Mouse (Mus musculus) CH12.LX (cell line): ENCODE data around the gene Slc4a2. TPM values are rescaled to one million over a fixed set of nuclear protein-coding genes. Genes with fewer than 3 reads are reported as not detected.

ENCODE experiments used
- DNase-seq: peaks from one replicate; pipeline ENCODE4 v3.0.0-alpha.2; 2013; ENCODE audit errors: extremely low read depth
- H3K27ac ChIP-seq: 2 replicates; pipeline ENCODE4 v1.5.1; 2012; ENCODE audit warnings: low read depth, mild to moderate bottlenecking, control low read depth, moderate library complexity; ENCODE audit not compliant: insufficient read depth
- H3K27me3 ChIP-seq: replicated peaks from 2 replicates; pipeline ENCODE3; 2012; ENCODE audit warnings: inconsistent platforms
- H3K36me3 ChIP-seq, 2 experiments: replicated peaks in 1 of 2; 2 replicates each; pipeline versions ENCODE3 to v1.6.1; 2012; ENCODE audit warnings: inconsistent platforms in 1 of 2, low read length in 1 of 2, mild to moderate bottlenecking in 1 of 2, mixed read lengths in 1 of 2, moderate library complexity in 1 of 2; ENCODE audit not compliant: control insufficient read depth in 1 of 2, insufficient read depth in 1 of 2
- H3K4me1 ChIP-seq, 2 experiments: 2 replicates each; pipeline ENCODE4 v1.6.1; 2012; ENCODE audit warnings: inconsistent platforms in 1 of 2, moderate library complexity in 1 of 2; ENCODE audit not compliant: insufficient read depth in 2 of 2, control insufficient read depth in 1 of 2
- H3K4me2 ChIP-seq: 2 replicates; pipeline ENCODE4 v1.6.1; 2012; ENCODE audit warnings: low read depth, mild to moderate bottlenecking, control low read depth; ENCODE audit not compliant: poor library complexity, insufficient read depth, severe bottlenecking
- H3K4me3 ChIP-seq, 3 experiments: fragments of 150-350 bp in 1 of 3; sonication (generic) in 1 of 3; replicated peaks in 1 of 3; 2 replicates each; pipeline versions ENCODE3 to v1.5.1; 2011 to 2012; ENCODE audit warnings: low read depth in 2 of 3, low read length in 2 of 3, mild to moderate bottlenecking in 2 of 3, moderate library complexity in 2 of 3, control low read depth in 1 of 3, improper control_type of control experiment in 1 of 3, inconsistent platforms in 1 of 3, mixed read lengths in 1 of 3; ENCODE audit not compliant: poor library complexity in 1 of 3
- H3K79me2 ChIP-seq: replicated peaks from 2 replicates; pipeline ENCODE4 v1.6.1; 2012; ENCODE audit warnings: mild to moderate bottlenecking, moderate library complexity; ENCODE audit not compliant: control insufficient read depth, poor library complexity, insufficient read depth, severe bottlenecking; ENCODE audit errors: extremely low read depth
- H3K9ac ChIP-seq: 2 replicates; pipeline ENCODE4 v1.6.1; 2012; ENCODE audit warnings: low read depth, mild to moderate bottlenecking, control low read depth, moderate library complexity; ENCODE audit not compliant: insufficient read depth
- H3K9me3 ChIP-seq: replicated peaks from 2 replicates; pipeline ENCODE3; 2012; ENCODE audit warnings: low read length, inconsistent platforms, mixed read lengths
- CHD1 ChIP-seq: IDR thresholded peaks from 2 replicates; pipeline ENCODE4 v1.6.1; 2012; ENCODE audit warnings: low read depth, low read length, improper control_type of control experiment, inconsistent platforms
- ETS1 ChIP-seq: conservative IDR thresholded peaks from 2 replicates; pipeline ENCODE4 v1.6.1; 2012; ENCODE audit warnings: low read depth, mild to moderate bottlenecking, inconsistent platforms, low read length, improper control_type of control experiment, moderate library complexity
- HCFC1 ChIP-seq: IDR thresholded peaks from 2 replicates; pipeline ENCODE4 v1.6.1; 2012; ENCODE audit warnings: low read depth, mild to moderate bottlenecking, inconsistent platforms, low read length, improper control_type of control experiment
- IRF4 ChIP-seq: IDR thresholded peaks from 2 replicates; pipeline ENCODE4 v1.6.1; 2014; ENCODE audit warnings: low read depth, mild to moderate bottlenecking, inconsistent platforms, low read length, improper control_type of control experiment
- JUND ChIP-seq: conservative IDR thresholded peaks from 2 replicates; pipeline ENCODE4 v1.6.1; 2011; ENCODE audit warnings: low read depth, low read length, improper control_type of control experiment
- MEF2A ChIP-seq: IDR thresholded peaks from 2 replicates; pipeline ENCODE4 v1.6.1; 2014; ENCODE audit warnings: low read depth, mild to moderate bottlenecking, inconsistent platforms, low read length, improper control_type of control experiment, borderline replicate concordance
- MXI1 ChIP-seq: IDR thresholded peaks from 2 replicates; pipeline ENCODE4 v1.6.1; 2011; ENCODE audit warnings: mild to moderate bottlenecking, low read depth, low read length, improper control_type of control experiment
- PAX5 ChIP-seq: IDR thresholded peaks from 2 replicates; pipeline ENCODE4 v1.6.1; 2012; ENCODE audit warnings: low read length, inconsistent platforms, mixed read lengths
- POLR2AphosphoS2 ChIP-seq: IDR thresholded peaks from 2 replicates; pipeline ENCODE4 v1.6.1; 2011; ENCODE audit warnings: low read depth, low read length, improper control_type of control experiment
- RCOR1 ChIP-seq: conservative IDR thresholded peaks from 2 replicates; pipeline ENCODE4 v1.6.1; 2012; ENCODE audit warnings: low read depth, mild to moderate bottlenecking, inconsistent platforms, low read length, improper control_type of control experiment
- SIN3A ChIP-seq: IDR thresholded peaks from 2 replicates; pipeline ENCODE4 v1.6.1; 2012; ENCODE audit warnings: low read length, improper control_type of control experiment, inconsistent platforms
- SMC3 ChIP-seq: IDR thresholded peaks from 2 replicates; pipeline ENCODE4 v1.6.1; 2011; ENCODE audit warnings: low read depth, low read length, improper control_type of control experiment
- TBP ChIP-seq: conservative IDR thresholded peaks from 2 replicates; pipeline ENCODE4 v1.6.1; 2011; ENCODE audit warnings: low read depth, low read length, improper control_type of control experiment
- TCF12 ChIP-seq: IDR thresholded peaks from 2 replicates; pipeline ENCODE4 v1.6.1; 2014; ENCODE audit warnings: low read depth, mild to moderate bottlenecking, inconsistent platforms, low read length, improper control_type of control experiment
- UBTF ChIP-seq: IDR thresholded peaks from 2 replicates; pipeline ENCODE4 v1.6.1; 2012; ENCODE audit warnings: low read depth, mild to moderate bottlenecking, inconsistent platforms, low read length, improper control_type of control experiment, moderate library complexity
- USF2 ChIP-seq: conservative IDR thresholded peaks from 2 replicates; pipeline ENCODE4 v1.6.1; 2011; ENCODE audit warnings: low read depth, low read length, improper control_type of control experiment
- ZKSCAN1 ChIP-seq: IDR thresholded peaks from 2 replicates; pipeline ENCODE4 v1.6.1; 2012; ENCODE audit warnings: low read depth, inconsistent platforms, low read length, improper control_type of control experiment, borderline replicate concordance
- ZNF384 ChIP-seq: IDR thresholded peaks from 2 replicates; pipeline ENCODE4 v1.6.1; 2012; ENCODE audit warnings: low read depth, low read length, improper control_type of control experiment, inconsistent platforms
- dilution Hi-C: fragments of 300-500 bp; cut with MboI; formaldehyde crosslinking; loops from 2 replicates; pipeline ENCODE4 v1.14.3; 2020; ENCODE audit warnings: low sequenced_read_pairs; ENCODE audit not compliant: extremely low pct_unique_long_range_greater_than_20kb, extremely low pct_ligation_motif_present
- in situ Hi-C: fragments of 300-500 bp; cut with MboI; formaldehyde crosslinking; loops from 3 replicates; pipeline ENCODE4 v1.14.3; 2019; ENCODE audit warnings: low sequenced_read_pairs, low pct_ligation_motif_present, low pct_unique_long_range_greater_than_20kb, mixed read lengths
- polyA plus RNA-seq: library from polyadenylated mRNA; unstranded; fragments of >175 nt; gene quantifications from 2 replicates; pipeline ENCODE4 v1.2.1, GENCODE M21; 2012; ENCODE audit warnings: low read depth; ENCODE audit not compliant: insufficient read length
- total RNA-seq, 2 experiments: library from RNA; depleted of rRNA; stranded (reverse); fragments of 300-350 nt in 1 of 2; fragments of >200 nt in 1 of 2; gene quantifications; 2 replicates each; pipeline ENCODE4 v1.2.3; 2012 to 2014

Gene Slc4a2
- total and polyA plus RNA-seq, 3 experiments: 12.9 to 27.2 (median 18.6) TPM

GRCm38 (mm10) chr5:24427981-24428402 lies 4.4 kb downstream of the Slc4a2 start:
- H3K79me2 ChIP-seq: peaks cover 10% of the 10 kb centered on the region; the same call in 1 of the 2 replicates
- no peak for DNase-seq
- no peak overlapping the region for H3K9ac ChIP-seq
- TF ChIP-seq SIN3A: no peak
- no peak for TF ChIP-seq POLR2AphosphoS2
- TF ChIP-seq HCFC1: no peak
- TF ChIP-seq CHD1: no peak
- no peak for TF ChIP-seq MEF2A
- no peaks in the 10 kb centered on the region for H3K27me3 ChIP-seq
- H3K27ac ChIP-seq: no peak overlapping the region
- no peak overlapping the region for H3K4me3 ChIP-seq
- peaks cover 35 to 53% of the 10 kb centered on the region in 2 experiments for H3K36me3 ChIP-seq
- no peaks in the 10 kb centered on the region for H3K9me3 ChIP-seq
- in situ Hi-C loops: no loop called here
- no peak overlapping the region for H3K4me2 ChIP-seq
- H3K4me1 ChIP-seq: peaks cover 14 to 28% of the 10 kb centered on the region in 2 experiments
- dilution Hi-C loops: no loop called here

DNA sequence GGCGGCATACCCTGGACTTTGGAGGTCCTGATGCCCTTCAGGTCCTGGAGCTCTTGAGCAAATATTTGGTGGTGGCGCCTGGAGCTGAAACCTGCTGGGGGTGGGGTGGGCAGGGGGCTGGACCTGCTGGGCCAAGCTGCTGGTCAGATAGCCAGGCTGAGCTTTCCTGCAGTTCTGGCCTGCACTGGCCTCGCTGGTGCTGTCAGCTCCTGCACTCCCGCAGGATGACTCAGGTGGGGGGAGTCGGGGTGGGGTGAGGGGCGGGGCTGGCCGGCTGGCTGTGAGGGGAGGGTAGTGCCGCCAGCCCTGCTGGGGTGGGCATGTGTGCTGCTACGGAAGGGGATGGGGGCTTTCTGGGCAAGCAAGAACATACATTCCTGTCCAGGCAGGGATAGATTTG lies 5.0 kb downstream of the Slc4a2 start:
- Histone ChIP-seq H3K36me3 (peaks cover 38 to 59% of the 10 kb centered on the region in 2 experiments), H3K4me1 (peaks cover 14 to 27% of the 10 kb centered on the region in 2 experiments), H3K9ac (no peak overlapping the region), H3K27me3 (no peaks in the 10 kb centered on the region), H3K4me2 (no peak overlapping the region), H3K27ac (no peak overlapping the region), H3K9me3 (no peaks in the 10 kb centered on the region), H3K4me3 (no peak overlapping the region), H3K79me2 (peaks cover 10% of the 10 kb centered on the region; the same call in 1 of the 2 replicates)
- TF ChIP-seq RCOR1 (no peak), ZKSCAN1 (no peak), MEF2A (no peak), MXI1 (no peak), TCF12 (no peak), SMC3 (no peak), UBTF (no peak), USF2 (no peak), ETS1 (no peak)
- dilution Hi-C loops: no loop called here
- in situ Hi-C loops: no loop called here
- DNase-seq: no peak

DNA sequence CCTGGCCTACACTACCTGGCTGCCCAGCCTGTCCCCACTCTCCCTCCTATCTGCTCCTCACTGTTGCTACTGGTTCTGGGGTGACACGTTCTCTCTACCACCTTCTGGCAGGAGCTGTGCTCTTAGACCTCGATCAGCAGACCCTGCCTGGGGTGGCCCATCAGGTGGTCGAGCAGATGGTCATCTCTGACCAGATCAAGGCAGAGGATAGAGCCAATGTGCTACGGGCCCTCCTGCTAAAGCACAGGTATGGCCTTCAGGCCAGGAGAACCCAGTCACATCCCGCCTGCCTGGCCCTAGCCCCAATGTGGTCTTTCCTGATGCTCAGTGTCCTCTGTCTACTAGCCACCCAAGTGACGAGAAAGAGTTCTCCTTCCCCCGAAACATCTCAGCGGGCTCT lies 10.4 kb downstream of the Slc4a2 start:
- H3K36me3 ChIP-seq: peaks cover 72 to 94% of the 10 kb centered on the region in 2 experiments
- no peaks in the 10 kb centered on the region for H3K27me3 ChIP-seq
- no peaks in the 10 kb centered on the region for H3K9me3 ChIP-seq
- H3K4me1 ChIP-seq: no peaks in the 10 kb centered on the region
- TF ChIP-seq JUND (no peak), IRF4 (no peak), PAX5 (no peak), ETS1 (no peak), ZNF384 (no peak), TCF12 (no peak), TBP (no peak)
- TF ChIP-seq, all 38 proteins: peak for 0
- no peak for DNase-seq
- Histone ChIP-seq H3K27ac (no peak overlapping the region), H3K4me3 (no peak overlapping the region), H3K4me2 (no peak overlapping the region), H3K79me2 (no peaks in the 10 kb centered on the region), H3K9ac (no peak overlapping the region)
- dilution Hi-C loops: no loop called here
- in situ Hi-C loops: no loop called here
